Mouse (Mus musculus) erythroblast, embryonic 14.5 days (primary cell): ENCODE measurements around the gene Rbfox1.

Experiments
- GATA1 ChIP-seq: IDR thresholded peaks from 2 replicates; pipeline ENCODE4 v1.6.1; 2012; ENCODE audit warnings: low read length, inconsistent platforms, mixed read lengths
- TAL1 ChIP-seq: IDR thresholded peaks from 3 replicates; pipeline ENCODE4 v1.6.1; 2012; ENCODE audit warnings: low read length, inconsistent platforms, mixed read lengths

DNA sequence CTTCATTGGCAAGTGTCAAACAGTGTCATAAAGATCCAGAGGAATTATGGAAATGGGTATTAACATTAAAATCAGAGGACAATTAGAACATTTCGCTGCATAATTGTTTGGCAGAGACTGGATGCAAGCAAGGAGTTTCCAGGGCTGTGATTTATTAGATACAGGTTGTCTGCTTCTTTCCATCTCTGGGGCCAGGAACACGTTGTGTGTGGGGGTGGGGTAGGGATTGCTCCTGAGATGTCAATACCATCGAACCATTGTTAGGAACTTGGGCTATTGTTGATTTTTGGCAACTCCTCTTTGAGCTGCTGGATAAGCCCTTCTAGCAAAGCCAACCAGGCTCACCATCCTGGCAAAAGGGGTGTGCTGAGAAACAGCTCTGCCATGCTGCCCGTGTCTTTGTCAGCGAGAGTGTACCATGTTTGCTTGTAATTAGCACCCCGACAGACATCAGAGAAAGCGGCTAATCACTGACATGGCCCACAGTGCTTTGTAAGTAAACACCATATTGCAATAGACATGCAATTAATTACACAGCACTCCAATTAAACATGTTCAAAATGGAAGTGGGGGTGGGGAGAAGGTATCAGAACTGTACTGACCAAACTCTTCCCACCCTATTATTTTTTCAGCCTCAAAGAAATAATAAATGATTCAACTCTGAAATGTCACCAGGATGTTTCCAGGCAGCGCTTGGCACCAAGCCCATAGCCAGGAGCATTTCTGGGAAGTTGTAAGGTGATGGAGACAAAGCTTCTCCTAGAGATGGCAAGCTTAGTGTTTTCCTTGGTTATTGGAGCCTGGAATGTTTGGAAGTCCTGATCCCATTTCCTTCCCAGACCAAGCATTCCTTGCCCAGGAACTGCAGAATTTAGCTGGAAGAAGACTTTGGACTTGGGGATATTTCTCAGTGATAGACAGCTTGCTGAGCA is 1562.8 kb downstream of the Rbfox1 start:
- TF ChIP-seq GATA1 (no peak), TAL1 (no peak)
